Mouse (Mus musculus) cerebral cortex, adult 2 months (tissue): ENCODE data around the gene Ankrd45.

Experiments used
- WGBS: fragments of 180-500 bp; shearing (Covaris S2); methylation state at CpG from one replicate; pipeline ENCODE4 v1.1.7; 2018; 5-methylcytosine and 5-hydroxymethylcytosine counted together

Ankrd45 gene

DNA sequence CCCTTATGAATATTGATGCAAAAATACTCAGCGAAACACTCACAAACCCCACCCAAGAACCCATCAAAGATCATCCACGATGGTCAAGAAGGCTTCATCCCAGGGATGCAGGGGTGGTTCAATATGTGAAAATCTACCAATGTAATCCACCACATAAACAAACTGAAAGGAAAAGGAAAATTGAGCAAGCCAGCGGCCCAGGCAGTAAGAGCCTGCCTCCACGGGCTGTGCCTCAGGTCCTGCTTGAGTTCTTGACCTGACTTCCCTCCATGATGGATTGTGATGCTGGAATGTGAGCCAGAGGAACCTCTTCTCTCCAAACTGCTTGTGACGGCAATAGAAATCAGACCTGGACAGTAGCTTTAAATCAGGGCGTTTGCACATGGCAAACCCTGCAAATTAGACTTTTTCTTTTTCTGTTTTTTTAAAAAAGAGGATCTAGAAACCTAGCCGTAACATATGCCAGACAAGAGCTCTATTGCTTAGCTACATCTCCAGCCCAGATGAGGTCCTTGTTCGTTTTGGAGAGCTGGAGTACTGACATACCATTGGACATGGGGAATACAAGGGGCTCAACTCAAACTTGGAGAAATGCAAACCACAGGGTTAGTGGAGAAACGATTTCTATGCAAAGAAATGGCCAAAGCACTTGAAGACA is 47.9 kb downstream of the Ankrd45 start:
- 82% methylated on average over 9 of the region's 9 CpGs for WGBS

DNA sequence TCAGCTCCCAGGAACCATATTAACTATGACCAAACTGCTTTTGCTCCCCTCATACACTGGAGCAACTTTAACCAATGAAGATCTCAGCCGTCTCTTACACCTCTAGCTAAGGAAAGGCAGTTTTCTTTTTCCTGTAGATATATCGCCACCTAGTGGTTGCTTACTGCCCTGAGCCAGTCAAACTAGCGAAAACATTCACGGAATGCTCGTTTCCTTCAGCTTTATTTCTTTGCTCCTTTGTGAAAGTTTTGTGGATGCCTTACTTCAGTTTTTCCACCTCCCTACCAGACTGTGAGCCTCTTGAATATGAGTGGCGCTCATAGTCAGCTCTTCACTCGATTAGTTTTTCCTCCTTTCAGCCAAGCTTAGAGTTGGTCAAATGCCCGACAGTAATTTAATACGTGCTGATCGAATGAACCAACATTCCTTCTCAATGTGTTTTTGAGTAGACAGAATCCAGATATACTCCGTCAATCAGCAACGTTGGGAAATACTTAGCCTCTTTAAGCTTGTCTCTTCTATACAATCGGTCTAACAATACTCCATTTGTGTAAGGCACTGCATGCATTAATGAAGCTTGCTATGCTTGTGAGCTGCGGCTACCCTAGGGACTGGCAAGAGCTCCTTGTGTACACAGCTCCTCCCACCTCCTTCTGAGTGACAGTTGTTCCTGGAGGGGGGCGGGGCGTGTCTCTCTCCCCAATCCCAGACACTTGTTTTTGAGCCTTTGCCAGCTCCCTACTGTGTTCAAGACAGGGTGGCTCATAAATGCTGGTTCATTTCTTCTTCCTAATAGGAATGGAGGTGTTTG is 53.3 kb downstream of the Ankrd45 start:
- under 1% methylated on average over 16 of the region's 16 CpGs for WGBS

- WGBS, result 22% methylated on average over 11 of the region's 11 CpGs
These were observed 53.9 kb downstream of the Ankrd45 start for GRCm38 (mm10) chr1:161196364-161196763.

GRCm38 (mm10) chr1:161199856-161200255 is 57.4 kb downstream of the Ankrd45 start:
- 79% methylated on average over 5 of the region's 5 CpGs for WGBS

- 44% methylated on average over 4 of the region's 4 CpGs for WGBS
These were observed 72.0 kb downstream of the Ankrd45 start for GRCm38 (mm10) chr1:161214465-161214864.

DNA sequence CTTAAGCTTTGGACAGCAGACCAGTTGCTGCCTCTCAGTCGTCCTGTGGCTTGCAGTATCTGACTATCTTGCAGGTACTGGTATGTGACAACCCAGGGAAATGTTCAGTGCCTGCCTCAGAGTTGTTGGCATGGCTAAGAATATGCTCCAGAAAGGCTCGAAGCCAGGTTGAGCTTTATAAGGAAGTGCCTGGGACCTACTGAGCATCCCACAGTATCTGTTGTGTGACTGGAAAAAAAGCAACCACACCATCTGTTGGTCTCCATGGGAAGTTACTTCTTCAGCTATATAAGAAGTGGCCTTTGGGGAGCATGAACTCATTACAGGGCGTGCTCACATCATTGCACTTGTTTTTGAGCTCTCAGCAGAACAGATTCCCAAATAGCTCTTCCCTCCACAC is 77.3 kb downstream of the Ankrd45 start:
- 41% methylated on average over 3 of the region's 3 CpGs for WGBS
